Mouse (Mus musculus) lung, adult 2 months (tissue): Measurements from ENCODE around the gene Kit.

Source experiments
- CTCF ChIP-seq: fragments of 200-500 bp; IDR thresholded peaks from 2 replicates; pipeline ENCODE4 v1.5.1; 2011; ENCODE audit warnings: mild to moderate bottlenecking, low read length, control low read depth; ENCODE audit not compliant: insufficient read depth
- POLR2A ChIP-seq: fragments of 200-500 bp; IDR thresholded peaks from 2 replicates; pipeline ENCODE4 v1.6.1; 2011; ENCODE audit warnings: low read depth, mild to moderate bottlenecking, control low read depth, low read length, borderline replicate concordance; ENCODE audit errors: extremely low read depth

GRCm38 (mm10) chr5:75557636-75558035 lies 17.1 kb upstream of the Kit start:
- TF ChIP-seq POLR2A (no peak), CTCF (no peak)
